Mouse (Mus musculus) layer of hippocampus, adult 2 months (tissue): ENCODE measurements at regions not wholly inside any gene's neighbourhood (a gene's known extent, or its start where the extent isn't known, plus 50 kb on each side); places are given as distances from the start of the nearest gene placed in this dataset.

Experiments used
- DNase-seq, 2 experiments: peaks; one replicate each; pipeline ENCODE4 v3.0.0; 2022; ENCODE audit warnings: low spot score in 2 of 2
- H3K27ac ChIP-seq: fragments of 200-600 bp; 2 replicates; pipeline ENCODE4 v1.8.1; 2022
- H3K4me3 ChIP-seq: fragments of 200-600 bp; 2 replicates; pipeline ENCODE4 v1.8.1; 2022; ENCODE audit warnings: mild to moderate bottlenecking
- CTCF ChIP-seq: fragments of 200-600 bp; conservative IDR thresholded peaks from 2 replicates; pipeline ENCODE4 v1.8.1; 2022; ENCODE audit warnings: antibody characterized with exemption, mild to moderate bottlenecking, moderate library complexity

GRCm38 (mm10) chr1:42755958-42756357 is 60.4 kb downstream of the Pou3f3 start:
- DNase-seq, result no peak
- Histone ChIP-seq H3K4me3 (no peak overlapping the region), H3K27ac (no peak overlapping the region)
- no peak for TF ChIP-seq CTCF

GRCm38 (mm10) chr1:42756497-42756896 is 60.9 kb downstream of the Pou3f3 start:
- Histone ChIP-seq H3K27ac (no peak overlapping the region), H3K4me3 (no peak overlapping the region)
- TF ChIP-seq CTCF, result no peak
- DNase-seq, result no peak

- DNase-seq, result no peak
- no peak for TF ChIP-seq CTCF
- H3K27ac ChIP-seq, result no peak overlapping the region
Measured at GRCm38 (mm10) chr1:42763447-42763846, 67.9 kb downstream of the Pou3f3 start.

GRCm38 (mm10) chr1:42764048-42764447 is 68.5 kb downstream of the Pou3f3 start:
- Histone ChIP-seq H3K27ac (no peak overlapping the region), H3K4me3 (no peak overlapping the region)
- DNase-seq, result no peak
- no peak for TF ChIP-seq CTCF

More at GRCm38 (mm10) chr1:42763447-42763846, 67.9 kb downstream of the Pou3f3 start:
- H3K4me3 ChIP-seq, result no peak overlapping the region

- DNase-seq, result peak; percentile 19 to 36
- peak overlapping the region; percentile 17; the same call in 1 of the 2 replicates for H3K4me3 ChIP-seq
- no peak for TF ChIP-seq CTCF
- peak overlapping the region; percentile 81 for H3K27ac ChIP-seq
Measured at GRCm38 (mm10) chr1:42770085-42770484, 74.5 kb downstream of the Pou3f3 start.

- H3K27ac ChIP-seq, result no peak overlapping the region
- DNase-seq, result no peak
- TF ChIP-seq CTCF, result no peak
- H3K4me3 ChIP-seq, result no peak overlapping the region
Measured at GRCm38 (mm10) chr1:42772000-42772399, 76.4 kb downstream of the Pou3f3 start.

GRCm38 (mm10) chr1:42773851-42774464 is 77.1 kb upstream of the Mrps9 start:
- TF ChIP-seq CTCF, result no peak
- Histone ChIP-seq H3K27ac (peak overlapping the region; percentile 41; the same call in 1 of the 2 replicates), H3K4me3 (no peak overlapping the region)
- DNase-seq, result peak in 1 of 2 experiments; percentile 20

- H3K27ac ChIP-seq, result no peak overlapping the region
- no peak for TF ChIP-seq CTCF
- no peak overlapping the region; the same call in 1 of the 2 replicates for H3K4me3 ChIP-seq
- DNase-seq, result no peak
Measured at GRCm38 (mm10) chr1:42774971-42775892, 75.8 kb upstream of the Mrps9 start.

GRCm38 (mm10) chr1:42775893-42776287 is 75.1 kb upstream of the Mrps9 start:
- DNase-seq, result no peak
- TF ChIP-seq CTCF, result no peak
- no peak overlapping the region for H3K27ac ChIP-seq
- no peak overlapping the region for H3K4me3 ChIP-seq

- TF ChIP-seq CTCF, result no peak
- Histone ChIP-seq H3K27ac (no peak overlapping the region), H3K4me3 (no peak overlapping the region)
- no peak for DNase-seq
Measured at GRCm38 (mm10) chr1:42777416-42777815, 73.6 kb upstream of the Mrps9 start.

- peak in 1 of 2 experiments; percentile 41 for DNase-seq
- no peak overlapping the region for H3K27ac ChIP-seq
- peak; percentile 81 for TF ChIP-seq CTCF
- H3K4me3 ChIP-seq, result no peak overlapping the region
Measured at GRCm38 (mm10) chr1:42779761-42780160, 71.3 kb upstream of the Mrps9 start.

- H3K27ac ChIP-seq, result no peak overlapping the region
- H3K4me3 ChIP-seq, result peak overlapping the region; percentile 38
- no peak for DNase-seq
- no peak for TF ChIP-seq CTCF
Measured at GRCm38 (mm10) chr1:42780266-42780665, 70.8 kb upstream of the Mrps9 start.

- no peak for DNase-seq
- no peak for TF ChIP-seq CTCF
- Histone ChIP-seq H3K27ac (no peak overlapping the region), H3K4me3 (no peak overlapping the region)
Measured at GRCm38 (mm10) chr1:42781533-42781932, 69.5 kb upstream of the Mrps9 start.
